Mouse (Mus musculus) heart, embryonic 11.5 days (tissue): ENCODE data around the gene A1bg. TPM values are rescaled to one million over a fixed set of nuclear protein-coding genes. Genes with fewer than 3 reads are reported as not detected.

ENCODE experiments used
- ATAC-seq: fragments of 200-750 bp; cut with Nextera tagmentation; replicated peaks from 2 replicates; pipeline ENCODE4 v1.8.0; 2017; ENCODE audit warnings: moderate library complexity; ENCODE audit not compliant: insufficient number of reproducible peaks, low FRiP score, low TSS enrichment
- H3K27ac ChIP-seq: fragments of 300-500 bp; sonication (generic); 2 replicates; pipeline ENCODE4 v1.5.1; 2014; ENCODE audit warnings: mild to moderate bottlenecking, low read depth, low read length
- H3K27me3 ChIP-seq: fragments of 300-500 bp; sonication (generic); 2 replicates; pipeline ENCODE4 v1.6.1; 2014; ENCODE audit warnings: mild to moderate bottlenecking, low read length, mixed read lengths; ENCODE audit not compliant: control insufficient read depth, insufficient read depth
- H3K36me3 ChIP-seq: fragments of 300-500 bp; sonication (generic); 2 replicates; pipeline ENCODE4 v1.6.1; 2014; ENCODE audit warnings: mild to moderate bottlenecking, low read length, moderate library complexity, mixed read lengths; ENCODE audit not compliant: control insufficient read depth, insufficient read depth
- H3K4me1 ChIP-seq: fragments of 300-500 bp; sonication (generic); 2 replicates; pipeline ENCODE4 v1.6.1; 2014; ENCODE audit warnings: low read length; ENCODE audit not compliant: control insufficient read depth, insufficient read depth
- H3K4me2 ChIP-seq: fragments of 300-500 bp; sonication (generic); 2 replicates; pipeline ENCODE4 v1.6.1; 2014; ENCODE audit warnings: mild to moderate bottlenecking, moderate library complexity
- H3K4me3 ChIP-seq: fragments of 300-500 bp; sonication (generic); 2 replicates; pipeline ENCODE4 v1.5.1; 2014; ENCODE audit warnings: low read depth, low read length
- H3K9ac ChIP-seq: fragments of 300-500 bp; sonication (generic); 2 replicates; pipeline ENCODE4 v1.6.1; 2014; ENCODE audit warnings: mild to moderate bottlenecking, low read depth, low read length, moderate library complexity
- H3K9me3 ChIP-seq: fragments of 300-500 bp; sonication (generic); replicated peaks from 2 replicates; pipeline ENCODE4 v1.6.1; 2016; ENCODE audit warnings: low read length; ENCODE audit not compliant: control insufficient read depth
- WGBS: fragments of 180-500 bp; shearing (Covaris S2); extraction: QIAGEN DNeasy Blood & Tissue Kit; methylation state at CpG from one replicate; pipeline ENCODE4 v1.1.7; 2014; ENCODE audit not compliant: insufficient replicate concordance; 5-methylcytosine and 5-hydroxymethylcytosine counted together
- polyA plus RNA-seq: library from polyadenylated mRNA; unstranded; fragments of >200 nt; fragmentation: Nextera tagmentation; extraction: Ambion mirVana; gene quantifications from 2 replicates; pipeline ENCODE4 v1.2.1, GENCODE M21; 2014

The A1bg gene
- not detected in 2 replicates for polyA plus RNA-seq

- no peaks in the 10 kb centered on the region for H3K27me3 ChIP-seq
- H3K4me3 ChIP-seq = no peak within 1 kb of the TSS
- H3K27ac ChIP-seq = no peak within 1 kb of the TSS
- ATAC-seq = no peak
- H3K36me3 ChIP-seq = no peaks in the 10 kb centered on the region
- no peak within 1 kb of the TSS for H3K4me2 ChIP-seq
- H3K9ac ChIP-seq = no peak within 1 kb of the TSS
- H3K4me1 ChIP-seq = no peaks in the 10 kb centered on the region
- no peaks in the 10 kb centered on the region for H3K9me3 ChIP-seq
Measured at GRCm38 (mm10) chr15:60922912-60923311, at the start of gene A1bg. A1bg (minus strand) TSS chr15:60923012.

- no peaks in the 10 kb centered on the region for H3K36me3 ChIP-seq
- ATAC-seq = no peak
- no peak overlapping the region for H3K4me3 ChIP-seq
- WGBS = 64% methylated on average over 1 of the region's 1 CpGs
- H3K4me1 ChIP-seq = no peaks in the 10 kb centered on the region
- H3K27me3 ChIP-seq = no peaks in the 10 kb centered on the region
- H3K4me2 ChIP-seq = no peak overlapping the region
- H3K9me3 ChIP-seq = no peaks in the 10 kb centered on the region
- H3K9ac ChIP-seq = no peak overlapping the region
- H3K27ac ChIP-seq = no peak overlapping the region
Measured at GRCm38 (mm10) chr15:60968549-60968861, 45.7 kb upstream of the A1bg start.

GRCm38 (mm10) chr15:60967841-60968548, 45.2 kb upstream of the A1bg start:
- no peaks in the 10 kb centered on the region for H3K9me3 ChIP-seq
- whole genome bisulfite sequencing = 76% methylated on average over 9 of the region's 9 CpGs
- ATAC-seq = no peak
- no peak overlapping the region for H3K9ac ChIP-seq
- H3K27me3 ChIP-seq = no peaks in the 10 kb centered on the region
- H3K27ac ChIP-seq = no peak overlapping the region
- H3K4me2 ChIP-seq = no peak overlapping the region
- H3K4me3 ChIP-seq = no peak overlapping the region
- no peaks in the 10 kb centered on the region for H3K4me1 ChIP-seq
- no peaks in the 10 kb centered on the region for H3K36me3 ChIP-seq

- H3K27ac ChIP-seq = no peak overlapping the region
- no peak overlapping the region for H3K9ac ChIP-seq
- 22% methylated on average over 4 of the region's 4 CpGs for WGBS
- H3K36me3 ChIP-seq = no peaks in the 10 kb centered on the region
- no peaks in the 10 kb centered on the region for H3K27me3 ChIP-seq
- no peak for ATAC-seq
- no peaks in the 10 kb centered on the region for H3K9me3 ChIP-seq
- H3K4me2 ChIP-seq = no peak overlapping the region
- H3K4me3 ChIP-seq = no peak overlapping the region
- H3K4me1 ChIP-seq = no peaks in the 10 kb centered on the region
Measured at GRCm38 (mm10) chr15:60925686-60926085, 2.9 kb upstream of the A1bg start.

GRCm38 (mm10) chr15:60903763-60904697, 18.8 kb downstream of the A1bg start:
- no peak overlapping the region for H3K4me3 ChIP-seq
- H3K27ac ChIP-seq = no peak overlapping the region
- WGBS = 69% methylated on average over 6 of the region's 6 CpGs
- H3K36me3 ChIP-seq = no peaks in the 10 kb centered on the region
- no peaks in the 10 kb centered on the region for H3K9me3 ChIP-seq
- H3K9ac ChIP-seq = no peak overlapping the region
- H3K27me3 ChIP-seq = no peaks in the 10 kb centered on the region
- H3K4me1 ChIP-seq = no peaks in the 10 kb centered on the region
- H3K4me2 ChIP-seq = no peak overlapping the region
- no peak for ATAC-seq

- ATAC-seq = no peak
- no peak overlapping the region for H3K4me3 ChIP-seq
- H3K4me2 ChIP-seq = no peak overlapping the region
- H3K27ac ChIP-seq = no peak overlapping the region
- WGBS = 66% methylated on average over 6 of the region's 6 CpGs
- H3K4me1 ChIP-seq = no peaks in the 10 kb centered on the region
- no peaks in the 10 kb centered on the region for H3K36me3 ChIP-seq
- no peak overlapping the region for H3K9ac ChIP-seq
- H3K9me3 ChIP-seq = no peaks in the 10 kb centered on the region
- H3K27me3 ChIP-seq = no peaks in the 10 kb centered on the region
Measured at GRCm38 (mm10) chr15:60898187-60898965, 24.4 kb downstream of the A1bg start.

GRCm38 (mm10) chr15:60896040-60896439, 26.8 kb downstream of the A1bg start:
- no peak for ATAC-seq
- Histone ChIP-seq H3K4me3 (no peak overlapping the region), H3K9ac (no peak overlapping the region), H3K36me3 (no peaks in the 10 kb centered on the region), H3K9me3 (no peaks in the 10 kb centered on the region), H3K27me3 (no peaks in the 10 kb centered on the region), H3K27ac (no peak overlapping the region), H3K4me2 (no peak overlapping the region), H3K4me1 (peaks cover 3% of the 10 kb centered on the region; the same call in 1 of the 2 replicates)
- WGBS = 82% methylated on average over 2 of the region's 2 CpGs

GRCm38 (mm10) chr15:60892976-60893463, 29.8 kb downstream of the A1bg start:
- Histone ChIP-seq H3K9ac (no peak overlapping the region), H3K9me3 (no peaks in the 10 kb centered on the region), H3K27ac (no peak overlapping the region), H3K4me3 (no peak overlapping the region), H3K36me3 (no peaks in the 10 kb centered on the region), H3K27me3 (no peaks in the 10 kb centered on the region), H3K4me2 (no peak overlapping the region), H3K4me1 (peaks cover 3% of the 10 kb centered on the region; the same call in 1 of the 2 replicates)
- ATAC-seq = no peak
- 45% methylated on average over 3 of the region's 3 CpGs for WGBS
